Mouse (Mus musculus): ENCODE results near the gene Slc25a31. TPM values are rescaled to one million over a fixed set of nuclear protein-coding genes. Genes with fewer than 3 reads are reported as not detected.

The Slc25a31 gene
- total RNA-seq (2021): under 1 TPM in 1 of 2 experiments, not detected in 1; 0.12 TPM

- no peak for DNase-seq (ENCODE audit: extremely low spot score in 1 of 2, low spot score in 1 of 2)
Measured at GRCm38 (mm10) chr3:40708655-40709054, at the start of gene Slc25a31. TSS of gene Slc25a31 (plus strand) at chr3:40708855.

GRCm38 (mm10) chr3:40660231-40660630 lies 48.4 kb upstream of the Slc25a31 start:
- no peak for DNase-seq (ENCODE audit: extremely low spot score in 1 of 2, low spot score in 1 of 2)

- DNase-seq (ENCODE audit: extremely low spot score in 1 of 2, low spot score in 1 of 2): no peak
Measured at GRCm38 (mm10) chr3:40666109-40666508, 42.5 kb upstream of the Slc25a31 start.

DNA sequence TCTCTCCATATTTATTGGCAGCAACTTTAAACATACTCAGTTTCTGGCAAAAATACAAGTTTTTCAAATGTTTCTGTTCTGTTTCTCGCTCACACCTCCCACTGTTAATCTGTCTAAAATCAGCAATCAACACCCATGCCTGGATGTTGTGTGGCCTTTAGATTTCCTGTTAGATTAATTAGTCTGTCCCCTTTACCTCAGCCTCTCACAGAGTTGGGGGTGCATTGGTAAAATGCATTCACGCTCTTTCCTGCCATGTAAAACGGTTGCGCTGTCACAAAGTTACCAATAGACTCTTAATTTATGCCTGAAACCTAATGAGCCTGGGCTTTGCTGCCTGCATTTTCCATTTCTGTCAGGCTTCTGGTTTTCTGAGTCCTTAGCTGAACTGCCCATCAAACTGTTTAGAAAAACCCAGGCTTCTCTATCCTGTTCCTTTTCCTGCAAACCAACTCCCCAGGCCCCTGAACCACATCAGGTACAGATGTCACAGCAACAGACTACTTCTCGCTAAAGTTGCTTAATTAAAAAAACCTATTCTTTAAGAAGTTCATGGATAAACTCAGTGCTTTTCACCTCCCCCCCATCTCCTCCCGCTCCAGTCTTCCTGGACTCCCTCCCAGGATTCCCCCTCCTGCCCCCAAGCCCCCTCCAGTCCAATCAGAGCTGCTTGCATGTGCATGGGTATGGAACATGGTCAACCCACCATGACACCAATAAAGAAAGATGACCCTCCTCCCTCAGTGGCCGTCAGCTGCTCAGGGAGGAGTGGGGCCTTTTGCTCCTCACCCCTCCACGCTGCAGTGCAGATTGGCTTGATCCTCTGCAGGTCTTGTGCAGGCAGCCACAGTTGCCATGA lies 41.6 kb upstream of the Slc25a31 start:
- DNase-seq (ENCODE audit: extremely low spot score in 1 of 2, low spot score in 1 of 2): no peak

GRCm38 (mm10) chr3:40668889-40669288 lies 39.8 kb upstream of the Slc25a31 start:
- no peak for DNase-seq (ENCODE audit: extremely low spot score in 1 of 2, low spot score in 1 of 2)

- DNase-seq (ENCODE audit: extremely low spot score in 1 of 2, low spot score in 1 of 2): no peak
Measured at GRCm38 (mm10) chr3:40669395-40669794, 39.3 kb upstream of the Slc25a31 start.

DNA sequence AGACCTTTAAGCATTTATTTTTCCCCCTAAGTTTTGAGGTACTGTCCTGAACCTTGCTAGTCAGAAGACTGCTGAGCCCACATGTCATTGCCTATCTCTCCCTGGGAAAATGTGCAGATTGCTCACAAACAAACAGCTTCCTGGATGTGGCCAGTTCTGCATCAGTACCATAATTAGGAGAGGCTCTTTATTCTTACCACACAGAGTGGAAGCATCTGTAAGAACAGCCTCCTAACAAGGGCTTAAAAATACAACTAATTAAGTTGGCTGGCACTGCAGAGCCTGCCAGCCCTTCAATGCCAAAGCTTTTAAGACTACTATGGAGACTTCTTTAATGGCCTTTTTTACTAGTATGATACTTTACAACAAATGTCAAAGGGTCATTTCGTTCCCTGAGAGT lies 35.1 kb upstream of the Slc25a31 start:
- DNase-seq (ENCODE audit: extremely low spot score in 1 of 2, low spot score in 1 of 2): no peak

DNA sequence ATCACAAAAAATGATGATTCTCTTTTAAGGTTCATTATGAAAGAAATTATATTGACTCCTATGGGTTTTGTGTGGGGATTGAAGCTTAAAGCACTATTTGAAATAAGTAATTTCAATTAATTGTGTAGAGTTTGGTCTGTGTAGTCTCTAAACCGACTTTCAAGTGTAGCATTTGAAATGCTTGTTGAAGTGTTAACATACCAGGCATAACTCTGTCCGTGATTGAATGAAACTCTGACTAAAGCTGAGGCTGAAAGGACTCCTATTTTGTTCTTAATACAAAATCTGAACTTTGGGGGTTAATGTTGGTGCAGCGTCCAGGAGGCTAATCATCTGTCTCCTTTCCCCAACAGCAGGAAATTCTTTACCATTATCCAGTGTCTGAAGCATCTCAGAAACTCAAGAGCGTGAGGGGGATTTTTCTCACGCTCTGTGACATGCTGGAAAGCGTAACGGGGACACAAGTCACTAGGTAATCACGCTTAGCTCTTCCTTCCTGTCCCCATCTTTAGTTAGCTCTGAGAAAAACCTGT lies 33.7 kb upstream of the Slc25a31 start:
- DNase-seq (ENCODE audit: extremely low spot score in 1 of 2, low spot score in 1 of 2): no peak

DNA sequence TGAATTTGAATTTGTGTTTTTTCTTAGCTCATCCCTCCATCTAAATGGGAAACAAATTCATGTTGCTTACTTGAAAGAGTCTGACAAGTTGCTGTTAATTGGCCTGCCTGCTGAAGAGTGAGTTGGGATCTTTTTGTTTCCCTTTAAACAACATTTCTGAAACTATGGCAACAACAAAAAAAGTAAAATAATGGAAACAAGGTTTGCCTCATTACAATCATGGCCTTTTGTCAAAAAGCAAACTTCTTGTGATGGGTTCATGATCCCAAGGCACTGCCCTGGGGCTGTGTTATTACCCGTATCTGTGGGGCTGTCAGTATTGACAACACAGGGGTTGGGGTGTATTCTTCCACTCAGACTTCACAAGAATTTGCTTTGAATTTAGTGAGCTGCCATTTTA lies 29.8 kb upstream of the Slc25a31 start:
- no peak for DNase-seq (ENCODE audit: extremely low spot score in 1 of 2, low spot score in 1 of 2)

DNA sequence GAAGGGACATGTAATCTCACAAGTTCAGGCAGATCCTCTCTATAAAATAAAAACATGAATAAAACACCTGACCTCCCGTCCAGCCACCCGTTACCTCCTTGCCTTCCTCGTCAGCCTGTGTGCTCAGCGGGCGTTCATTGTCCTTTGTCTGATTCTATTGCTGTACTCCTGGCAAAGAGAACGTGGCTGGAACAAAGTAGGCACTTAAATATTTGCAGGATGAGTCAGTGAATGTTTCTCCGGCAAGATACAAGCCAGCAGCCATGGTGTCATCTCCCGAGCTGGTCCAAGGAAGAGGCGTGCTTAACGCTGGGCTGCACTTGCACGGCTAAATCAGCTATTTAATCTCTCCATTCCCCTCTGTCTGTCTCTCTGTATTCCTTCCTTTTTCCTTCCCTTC lies 26.3 kb upstream of the Slc25a31 start:
- DNase-seq (ENCODE audit: extremely low spot score in 1 of 2, low spot score in 1 of 2): no peak

DNA sequence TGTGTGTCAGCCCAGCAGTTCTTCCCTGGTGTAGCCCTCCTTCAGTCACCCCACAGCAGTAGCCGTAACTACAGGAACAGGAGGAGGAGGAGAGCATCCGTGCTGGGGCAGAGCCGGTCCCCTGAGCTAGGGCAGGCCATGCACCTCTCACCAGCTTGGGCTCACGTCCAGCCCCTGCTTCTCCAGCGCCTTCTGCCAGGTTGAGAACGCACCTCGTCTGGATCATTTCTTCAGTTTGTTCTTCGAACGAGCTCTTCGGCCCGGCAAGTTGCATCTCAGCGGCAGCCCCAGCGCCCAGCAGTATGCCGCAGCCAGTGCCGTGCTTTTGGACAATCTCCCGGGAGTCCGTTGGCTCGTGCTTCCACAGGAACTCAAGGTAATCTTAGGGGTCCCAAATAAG lies 25.5 kb upstream of the Slc25a31 start:
- DNase-seq (ENCODE audit: extremely low spot score in 1 of 2, low spot score in 1 of 2): no peak

GRCm38 (mm10) chr3:40685855-40686515 lies 22.7 kb upstream of the Slc25a31 start:
- no peak for DNase-seq (ENCODE audit: extremely low spot score in 1 of 2, low spot score in 1 of 2)

DNA sequence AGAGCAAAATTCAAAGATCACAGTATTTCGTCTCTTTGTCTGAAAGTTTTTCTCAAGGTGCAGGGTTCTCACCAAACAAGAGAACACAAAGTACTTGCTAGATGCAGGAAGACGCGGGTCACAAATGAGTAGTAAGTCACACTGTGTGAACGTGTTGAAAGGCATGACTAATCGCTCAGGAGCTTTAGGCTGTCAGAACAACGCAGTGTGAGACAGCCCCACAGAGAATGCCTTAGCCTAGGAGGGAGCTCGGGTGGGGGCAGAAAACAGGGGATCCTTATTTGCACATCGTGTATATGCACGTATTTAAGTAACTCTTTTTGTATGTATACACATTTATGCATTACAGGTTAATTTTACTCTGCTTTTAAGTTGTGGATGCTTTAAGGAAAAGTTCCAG lies 21.8 kb upstream of the Slc25a31 start:
- no peak for DNase-seq (ENCODE audit: extremely low spot score in 1 of 2, low spot score in 1 of 2)

- DNase-seq (ENCODE audit: extremely low spot score in 1 of 2, low spot score in 1 of 2): no peak
Measured at GRCm38 (mm10) chr3:40687588-40687987, 21.1 kb upstream of the Slc25a31 start.

GRCm38 (mm10) chr3:40691566-40691965 lies 17.1 kb upstream of the Slc25a31 start:
- no peak for DNase-seq (ENCODE audit: extremely low spot score in 1 of 2, low spot score in 1 of 2)

DNA sequence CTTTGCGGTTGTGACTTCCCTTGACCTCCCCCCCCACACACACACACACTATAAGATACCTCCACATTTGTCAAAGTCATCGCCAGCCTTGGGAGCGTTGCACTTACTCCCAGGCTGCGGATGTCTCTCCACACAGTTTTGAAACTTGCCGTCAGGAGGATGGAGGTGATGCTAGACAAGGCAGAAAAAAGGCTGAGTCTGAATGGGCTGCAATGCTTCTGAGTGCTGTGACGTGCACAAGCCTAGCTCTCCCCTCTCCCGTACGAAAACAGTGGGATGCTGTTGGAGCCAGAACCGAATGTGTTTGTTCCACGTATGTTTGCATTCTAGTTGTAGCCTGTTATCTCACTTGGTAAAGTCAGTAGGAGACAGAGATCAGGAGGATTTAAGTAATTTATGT lies 15.2 kb upstream of the Slc25a31 start:
- DNase-seq (ENCODE audit: extremely low spot score in 1 of 2, low spot score in 1 of 2): no peak

- no peak for DNase-seq (ENCODE audit: extremely low spot score in 1 of 2, low spot score in 1 of 2)
Measured at GRCm38 (mm10) chr3:40693960-40694359, 14.7 kb upstream of the Slc25a31 start.

GRCm38 (mm10) chr3:40694438-40694837 lies 14.2 kb upstream of the Slc25a31 start:
- DNase-seq (ENCODE audit: extremely low spot score in 1 of 2, low spot score in 1 of 2): no peak

- DNase-seq (ENCODE audit: extremely low spot score in 1 of 2, low spot score in 1 of 2): no peak
Measured at GRCm38 (mm10) chr3:40695162-40695561, 13.5 kb upstream of the Slc25a31 start.

DNA sequence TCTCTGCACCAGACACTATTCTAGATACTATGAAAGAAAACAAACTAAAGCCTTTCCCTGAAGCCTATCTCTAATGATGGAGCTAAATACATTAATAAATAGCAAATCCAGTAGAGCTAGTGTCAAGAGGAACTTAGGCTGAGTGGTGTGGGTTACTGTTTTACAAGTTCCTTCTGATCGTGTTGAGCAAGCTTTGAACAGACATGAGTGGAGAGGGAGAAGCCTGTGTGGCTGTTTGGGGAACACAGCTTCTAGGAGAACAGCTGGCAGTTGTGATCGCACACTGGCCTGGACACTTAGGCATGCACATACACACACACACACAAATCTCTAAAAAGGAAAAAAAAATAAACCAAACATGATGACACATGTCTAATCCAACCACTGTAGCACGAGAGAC lies 9.8 kb upstream of the Slc25a31 start:
- no peak for DNase-seq (ENCODE audit: extremely low spot score in 1 of 2, low spot score in 1 of 2)

DNA sequence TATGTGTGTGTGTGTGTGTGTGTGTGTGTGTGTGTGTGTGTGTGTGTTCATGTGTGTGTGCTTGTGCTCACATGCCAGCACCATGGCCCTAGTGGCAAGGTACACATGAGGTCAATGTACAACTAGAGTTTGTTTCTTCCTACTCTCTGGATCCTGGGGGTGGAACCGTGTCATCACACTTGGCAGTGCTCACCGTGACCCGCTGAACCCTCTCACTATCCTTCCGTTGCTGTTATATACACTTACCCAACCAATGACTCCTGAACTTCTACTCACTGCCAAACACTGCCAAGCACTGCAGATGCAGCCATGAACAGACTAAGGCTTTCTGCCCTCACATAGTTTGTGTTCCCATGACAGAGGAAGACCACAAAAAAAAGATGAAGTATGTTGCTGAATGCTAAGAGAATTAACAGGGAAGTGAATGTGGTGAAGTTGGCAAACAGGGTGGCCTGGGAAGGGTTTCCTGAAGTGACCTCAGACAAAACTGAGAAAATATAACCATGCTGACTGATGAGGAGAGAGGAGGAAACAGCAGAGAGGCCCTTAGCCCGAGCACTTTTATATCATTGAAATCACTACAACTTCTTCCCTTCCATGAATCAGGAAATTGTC lies 3.7 kb upstream of the Slc25a31 start:
- no peak for DNase-seq (ENCODE audit: extremely low spot score in 1 of 2, low spot score in 1 of 2)
